Mouse (Mus musculus): ENCODE measurements around the gene Olfr763.
"Not testable (repeated sequence)": the region's sequence is repeated elsewhere in the genome, so short reads cannot be mapped to it uniquely, and the experiment has no call there.

Gene Olfr763

GRCm38 (mm10) chr10:129010288-129010841 lies at the start of gene Olfr763:
Olfr763 (plus strand) TSS chr10:129010791.
- DNase-seq (ENCODE audit: extremely low spot score, low spot score), result no peak

DNA sequence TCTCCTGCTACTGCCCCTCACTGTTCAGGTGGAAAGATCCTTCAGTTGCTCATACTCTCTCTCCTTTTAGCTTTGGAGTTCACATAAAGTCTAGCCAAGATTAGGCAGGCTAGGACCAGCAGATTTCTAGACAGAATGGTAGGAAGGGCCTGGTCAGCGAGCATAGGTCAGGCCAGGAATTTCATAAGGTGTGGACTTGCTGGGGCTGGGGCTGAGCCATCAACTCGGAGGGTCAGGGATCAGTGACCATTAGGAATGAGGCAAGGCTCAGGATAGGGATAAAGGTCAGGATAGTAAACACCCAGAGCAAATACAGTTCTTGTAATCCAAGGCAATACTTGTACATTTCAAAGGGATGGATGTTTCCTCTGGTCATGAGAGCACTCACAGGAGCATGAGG lies 45.6 kb upstream of the Olfr763 start:
- no peak for DNase-seq (ENCODE audit: extremely low spot score, low spot score)

- DNase-seq (ENCODE audit: extremely low spot score, low spot score), result no peak
These were observed 44.7 kb upstream of the Olfr763 start for GRCm38 (mm10) chr10:128965871-128966270.

DNA sequence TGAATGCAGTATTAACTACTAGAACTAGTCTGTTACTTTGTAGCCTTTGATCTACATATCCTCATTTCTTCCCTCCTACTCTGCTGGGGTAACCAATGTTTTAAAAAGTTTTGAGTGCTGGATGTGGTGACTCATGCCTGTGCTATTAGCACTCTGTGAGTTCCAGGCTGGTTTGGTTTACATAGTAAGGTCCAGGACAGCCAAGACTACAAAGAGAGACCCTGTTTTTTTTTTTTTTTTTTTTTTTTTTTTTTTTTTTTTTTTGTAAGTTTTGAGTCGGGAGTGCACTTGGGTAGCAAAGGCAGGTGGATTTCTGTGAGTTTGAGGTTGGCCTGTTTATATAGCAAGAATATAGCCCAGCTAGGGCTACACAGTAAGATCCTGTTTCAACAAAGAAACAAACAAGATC lies 42.2 kb upstream of the Olfr763 start:
- no peak for DNase-seq (ENCODE audit: extremely low spot score, low spot score)

- DNase-seq (ENCODE audit: extremely low spot score, low spot score), result no peak
These were observed 39.8 kb upstream of the Olfr763 start for GRCm38 (mm10) chr10:128970740-128971250.

- DNase-seq (ENCODE audit: extremely low spot score, low spot score), result no peak
These were observed 37.8 kb upstream of the Olfr763 start for GRCm38 (mm10) chr10:128972841-128973240.

GRCm38 (mm10) chr10:128976395-128976794 lies 34.2 kb upstream of the Olfr763 start:
- DNase-seq (ENCODE audit: extremely low spot score, low spot score), result no peak

DNA sequence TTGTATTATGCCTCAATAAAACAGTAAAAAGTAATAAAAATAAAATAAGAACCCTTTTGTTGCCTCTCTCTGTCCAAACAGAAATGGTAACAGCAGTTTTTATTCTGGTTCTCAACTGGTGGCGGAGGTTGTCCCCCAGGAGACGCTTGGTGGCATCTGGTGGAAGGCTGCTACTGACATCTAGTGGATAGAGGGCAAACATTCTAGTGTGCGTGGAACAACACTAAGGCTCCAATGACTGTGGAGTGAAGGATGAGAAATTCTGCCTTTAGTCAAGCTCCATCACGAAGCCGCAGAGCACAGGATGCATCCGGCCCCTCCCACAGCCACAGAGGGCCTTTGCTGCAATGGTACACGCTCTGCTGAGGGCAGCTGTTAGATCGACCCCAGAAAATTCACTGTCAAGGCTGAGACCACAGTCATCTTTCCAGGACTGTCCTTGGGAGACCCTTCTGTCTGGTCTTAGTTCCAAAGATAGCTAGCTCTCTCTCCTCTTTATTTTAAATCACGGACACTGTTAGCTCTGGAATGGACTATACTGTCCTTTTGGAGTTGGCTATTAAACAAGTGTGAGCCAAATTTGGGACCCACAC lies 33.0 kb upstream of the Olfr763 start:
- DNase-seq (ENCODE audit: extremely low spot score, low spot score), result peak; percentile 27

- no peak for DNase-seq (ENCODE audit: extremely low spot score, low spot score)
These were observed 29.8 kb upstream of the Olfr763 start for GRCm38 (mm10) chr10:128980644-128981365.

- not testable (repeated sequence) for DNase-seq (ENCODE audit: extremely low spot score, low spot score)
These were observed 21.5 kb upstream of the Olfr763 start, which contains the start of gene Olfr9 for GRCm38 (mm10) chr10:128989131-128989530. Olfr9 (plus strand) TSS chr10:128989431.

- not testable (repeated sequence) for DNase-seq (ENCODE audit: extremely low spot score, low spot score)
These were observed 20.3 kb upstream of the Olfr763 start for GRCm38 (mm10) chr10:128990129-128990850.

DNA sequence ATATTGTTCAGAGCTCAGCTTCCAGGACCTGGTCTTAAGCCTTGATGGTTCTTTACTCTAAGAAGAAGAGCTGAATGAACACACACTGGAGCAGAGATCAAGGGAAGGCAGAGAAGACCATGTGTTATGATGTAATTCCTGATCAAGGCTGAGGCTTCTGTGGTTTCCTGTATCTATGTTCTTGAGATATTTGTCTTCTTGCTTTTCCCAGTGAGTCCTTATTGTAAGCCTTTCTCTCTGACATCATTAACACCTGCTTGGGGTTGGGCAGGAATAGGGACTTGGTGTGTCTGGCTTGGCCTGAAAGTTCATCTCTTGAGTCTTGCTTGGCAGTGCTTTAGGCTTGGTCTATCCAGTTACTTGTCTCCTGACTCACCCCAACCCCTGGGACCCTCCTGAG lies 19.6 kb upstream of the Olfr763 start:
- DNase-seq (ENCODE audit: extremely low spot score, low spot score), result no peak

DNA sequence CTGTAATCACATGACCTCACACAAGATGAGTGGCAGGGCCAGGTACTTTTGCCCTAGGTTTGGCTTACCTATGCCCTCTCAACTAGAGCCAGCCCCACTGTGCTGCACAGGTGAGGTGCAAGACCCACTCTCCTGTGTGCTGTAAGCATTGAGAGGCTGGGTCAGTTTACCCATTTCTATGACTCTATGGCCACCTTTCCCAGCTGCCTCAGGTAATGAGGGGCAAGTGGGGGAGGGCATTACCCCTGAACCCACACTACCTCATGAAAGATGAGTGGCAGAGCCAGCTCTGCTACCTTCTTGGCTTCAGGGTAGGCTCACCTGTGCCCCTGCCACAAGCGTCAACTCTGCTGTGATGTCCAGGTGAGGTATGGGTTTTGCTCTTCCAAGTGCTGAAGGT lies 14.8 kb upstream of the Olfr763 start:
- no peak for DNase-seq (ENCODE audit: extremely low spot score, low spot score)

DNA sequence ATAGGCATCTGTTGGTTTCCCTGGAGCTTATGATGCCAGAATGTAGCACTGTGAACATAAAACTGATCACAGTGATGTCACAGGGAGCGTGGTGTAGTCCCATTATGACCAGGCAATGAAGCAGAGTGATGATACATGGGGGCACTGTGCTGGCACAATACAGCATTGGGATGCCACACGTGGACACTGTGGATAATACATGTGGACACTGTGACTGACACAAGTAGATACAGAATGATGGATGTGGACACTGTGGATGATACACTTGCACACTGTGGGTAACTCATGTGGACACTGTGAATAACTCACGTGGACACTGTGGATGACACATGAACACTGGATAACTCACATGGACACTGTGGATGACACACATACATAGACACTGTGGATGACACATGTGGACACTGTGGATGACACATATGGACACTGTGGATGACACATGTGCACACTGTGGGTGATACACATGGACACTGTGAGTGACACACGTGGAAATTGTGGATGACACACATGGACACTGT lies 14.0 kb upstream of the Olfr763 start:
- no peak for DNase-seq (ENCODE audit: extremely low spot score, low spot score)

- no peak for DNase-seq (ENCODE audit: extremely low spot score, low spot score)
These were observed 6.3 kb upstream of the Olfr763 start for GRCm38 (mm10) chr10:129004032-129004920.

- DNase-seq (ENCODE audit: extremely low spot score, low spot score), result not testable (repeated sequence)
These were observed 920 bp downstream of the Olfr763 start for GRCm38 (mm10) chr10:129011511-129011910.

DNA sequence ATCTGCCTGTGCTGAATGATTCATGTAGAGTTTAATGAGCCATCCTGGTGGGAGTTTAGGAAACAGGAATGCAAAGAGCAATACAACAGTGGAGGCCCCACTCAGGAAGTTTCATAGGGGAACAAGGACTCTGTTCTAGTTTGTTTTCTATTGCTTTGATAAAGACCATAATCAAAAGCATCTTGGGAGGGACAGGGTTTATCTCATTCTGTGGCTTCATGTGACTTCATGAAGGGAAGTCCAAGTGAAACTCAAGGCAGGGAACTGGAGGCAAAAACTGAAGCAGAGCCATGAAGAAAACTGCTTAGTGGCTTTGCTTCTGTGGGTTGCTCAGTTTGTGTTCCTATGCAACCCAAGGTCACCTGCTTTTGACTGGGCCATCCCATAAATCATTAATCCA lies 3.9 kb downstream of the Olfr763 start:
- DNase-seq (ENCODE audit: extremely low spot score, low spot score), result no peak

DNA sequence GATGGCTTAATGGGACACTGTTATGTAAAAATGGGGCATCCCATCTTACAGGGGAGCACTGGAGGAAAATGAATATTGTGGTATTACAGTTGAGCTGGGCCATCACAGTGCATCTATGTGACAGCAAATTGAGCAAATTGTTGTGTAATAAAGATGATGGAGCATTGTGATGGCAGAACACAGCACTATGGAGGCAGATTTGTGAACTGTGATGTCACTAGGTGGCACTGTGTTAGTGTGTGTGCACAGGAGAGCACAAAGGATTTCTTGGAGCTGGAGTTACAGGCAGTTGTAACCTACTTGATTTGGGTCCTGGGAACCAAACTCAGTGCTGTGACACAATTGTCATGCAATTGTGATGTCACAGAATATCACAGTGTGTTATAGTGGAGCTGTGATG lies 12.7 kb downstream of the Olfr763 start:
- no peak for DNase-seq (ENCODE audit: extremely low spot score, low spot score)

DNA sequence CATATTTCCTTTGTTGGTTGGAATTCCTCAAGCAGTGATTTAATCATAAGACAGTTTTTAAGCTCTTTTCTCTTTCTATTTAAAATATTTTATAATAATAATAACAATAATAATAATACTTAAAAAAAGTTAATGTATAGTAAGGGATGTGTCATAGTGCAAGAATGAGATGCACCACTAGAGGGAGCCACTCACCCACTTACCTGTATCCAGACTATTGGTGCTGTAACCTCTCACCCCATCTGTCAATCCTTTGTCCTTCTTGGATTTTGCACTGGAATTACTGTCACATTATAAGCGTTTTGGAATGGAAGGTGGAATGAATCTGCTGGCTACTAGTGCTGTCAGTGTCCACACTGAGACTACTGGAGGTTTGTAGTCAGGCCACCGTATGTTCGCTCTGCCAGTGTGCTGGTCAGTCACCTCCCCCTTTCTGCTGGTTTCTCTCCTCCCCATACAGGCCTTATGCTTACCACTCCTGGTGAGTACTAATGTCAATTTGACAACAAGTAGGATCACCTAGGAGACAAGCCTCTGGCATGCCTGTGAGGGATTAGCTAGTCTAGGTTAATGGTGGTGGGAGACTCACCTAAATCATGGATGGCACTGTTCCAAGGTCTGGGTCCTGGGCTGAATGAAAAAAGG lies 15.5 kb downstream of the Olfr763 start:
- DNase-seq (ENCODE audit: extremely low spot score, low spot score), result peak; percentile 64

DNA sequence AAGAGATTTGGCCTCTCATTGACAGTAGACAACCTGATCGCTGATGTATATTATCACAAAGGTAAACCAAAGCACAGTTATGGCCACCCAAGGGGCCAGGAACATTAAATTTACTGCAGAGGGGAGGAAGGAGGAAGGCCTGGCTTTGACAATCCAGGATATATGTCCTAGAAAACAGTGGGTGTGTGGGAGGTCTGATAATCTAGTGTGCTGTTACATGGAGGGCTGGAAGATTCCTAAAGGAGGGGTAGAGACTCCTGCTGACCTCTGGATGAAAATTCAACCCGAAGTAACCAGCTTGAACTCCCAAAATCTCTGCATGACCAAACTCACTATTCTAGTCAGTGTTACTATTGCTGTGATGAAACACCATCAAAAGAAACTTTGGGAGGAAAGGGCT lies 17.8 kb downstream of the Olfr763 start:
- DNase-seq (ENCODE audit: extremely low spot score, low spot score), result no peak
